Mouse (Mus musculus) gastrocnemius, postnatal 4 days (tissue): ENCODE measurements around the gene Camk1d. TPM values are rescaled to one million over a fixed set of nuclear protein-coding genes. Genes with fewer than 3 reads are reported as not detected.
"Not testable (repeated sequence)": the region's sequence is repeated elsewhere in the genome, so short reads cannot be mapped to it uniquely, and the experiment has no call there.

Experiments
- DNase-seq, 2 experiments: peaks; one replicate each; pipeline ENCODE4 v3.0.0; 2021 to 2022; ENCODE audit warnings: low spot score in 2 of 2, mixed read lengths in 2 of 2
- total RNA-seq, 2 experiments: library from RNA; stranded (reverse); gene quantifications; 2 replicates each; pipeline ENCODE4 v1.2.3; 2021

Gene Camk1d
- total RNA-seq, 2 experiments from 2014 or later: 6.4 to 8.2 TPM

- DNase-seq: no peak
Observed at GRCm38 (mm10) chr2:5282623-5283022, 431.7 kb downstream of the Camk1d start.

- DNase-seq: no peak
Observed at GRCm38 (mm10) chr2:5267980-5268379, 446.3 kb downstream of the Camk1d start.

GRCm38 (mm10) chr2:5262279-5262678, 452.0 kb downstream of the Camk1d start:
- no peak for DNase-seq

- no peak for DNase-seq
Observed at GRCm38 (mm10) chr2:5258250-5258649, 456.1 kb downstream of the Camk1d start.

DNA sequence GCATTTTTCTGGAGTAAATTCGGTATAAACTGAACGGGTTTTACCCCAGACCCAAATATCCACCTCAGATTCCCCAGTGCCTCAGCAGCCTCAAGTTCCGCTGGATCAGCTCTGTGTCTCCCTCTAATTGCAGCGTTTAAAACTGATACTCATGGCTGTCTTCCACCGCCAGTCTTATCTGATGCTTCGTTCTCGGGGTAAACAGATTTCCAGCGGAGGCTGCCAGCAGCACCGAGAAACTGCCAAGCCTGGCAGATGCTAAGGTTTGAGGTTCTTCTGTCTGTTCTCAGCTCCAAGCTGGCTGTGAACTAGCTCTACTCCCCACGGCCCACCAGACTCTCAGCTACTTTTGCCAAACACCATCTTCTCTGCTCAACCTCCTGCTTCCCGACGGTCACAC, 464.3 kb downstream of the Camk1d start:
- peak; percentile 21 to 58 for DNase-seq

- DNase-seq: not testable (repeated sequence)
Observed at GRCm38 (mm10) chr2:5249199-5249598, 465.1 kb downstream of the Camk1d start.

Other genes with a start within 250 kb of the Camk1d start
- gene Nudt5, start 130.5 kb upstream of the Camk1d start, total RNA-seq: 10 to 100 TPM; 17.9 to 18.0 TPM
- 100 to 1,000 TPM; 103 to 122 TPM for gene Cdc123, start 130.6 kb upstream of the Camk1d start, total RNA-seq
- gene Gm13199, start 148.4 kb upstream of the Camk1d start, total RNA-seq: under 1 TPM in 1 of 2 experiments, not detected in 1; 0.66 TPM
- 10 to 100 TPM; 43.7 to 48.9 TPM for gene Sec61a2, start 180.9 kb upstream of the Camk1d start, total RNA-seq
- 1 to 10 TPM; 1.8 to 2.1 TPM for gene Dhtkd1, start 228.3 kb upstream of the Camk1d start, total RNA-seq
- 10 to 100 TPM; 17.2 to 20.3 TPM for gene Upf2, start 237.0 kb upstream of the Camk1d start, total RNA-seq